Mouse (Mus musculus) embryonic facial prominence, embryonic 10.5 days (tissue): Measurements from ENCODE around the gene Kcna7. TPM values are rescaled to one million over a fixed set of nuclear protein-coding genes. Genes with fewer than 3 reads are reported as not detected.

Experiments
- DNase-seq: peaks from one replicate; pipeline ENCODE4 v3.0.0-alpha.2; 2017; ENCODE audit warnings: low spot score
- H3K27ac ChIP-seq: fragments of 300-500 bp; sonication (generic); replicated peaks from 2 replicates; pipeline ENCODE4 v1.5.1; 2016; ENCODE audit warnings: mild to moderate bottlenecking
- H3K27me3 ChIP-seq: fragments of 300-500 bp; sonication (generic); replicated peaks from 2 replicates; pipeline ENCODE4 v1.6.1; 2016; ENCODE audit warnings: low read depth, mild to moderate bottlenecking; ENCODE audit not compliant: poor library complexity, severe bottlenecking
- H3K36me3 ChIP-seq: fragments of 300-500 bp; sonication (generic); replicated peaks from 2 replicates; pipeline ENCODE4 v1.6.1; 2016; ENCODE audit warnings: mild to moderate bottlenecking, moderate library complexity
- H3K4me1 ChIP-seq: fragments of 300-500 bp; sonication (generic); 2 replicates; pipeline ENCODE4 v1.6.1; 2016
- H3K4me3 ChIP-seq: fragments of 300-500 bp; sonication (generic); 2 replicates; pipeline ENCODE4 v1.5.1; 2016; ENCODE audit warnings: mild to moderate bottlenecking, moderate library complexity
- H3K9me3 ChIP-seq: fragments of 300-500 bp; sonication (generic); 2 replicates; pipeline ENCODE4 v1.6.1; 2016; ENCODE audit warnings: mild to moderate bottlenecking
- WGBS: fragments of 180-500 bp; shearing (Covaris S2); methylation state at CpG from one replicate; pipeline ENCODE4 v1.1.7; 2016; 5-methylcytosine and 5-hydroxymethylcytosine counted together
- polyA plus RNA-seq: library from polyadenylated mRNA; unstranded; fragments of >200 nt; fragmentation: Nextera tagmentation; extraction: Ambion mirVana; gene quantifications from 2 replicates; pipeline ENCODE4 v1.2.1, GENCODE M21; 2016

Kcna7 gene
- polyA plus RNA-seq, 1 experiment from 2014 or later: not detected

DNA sequence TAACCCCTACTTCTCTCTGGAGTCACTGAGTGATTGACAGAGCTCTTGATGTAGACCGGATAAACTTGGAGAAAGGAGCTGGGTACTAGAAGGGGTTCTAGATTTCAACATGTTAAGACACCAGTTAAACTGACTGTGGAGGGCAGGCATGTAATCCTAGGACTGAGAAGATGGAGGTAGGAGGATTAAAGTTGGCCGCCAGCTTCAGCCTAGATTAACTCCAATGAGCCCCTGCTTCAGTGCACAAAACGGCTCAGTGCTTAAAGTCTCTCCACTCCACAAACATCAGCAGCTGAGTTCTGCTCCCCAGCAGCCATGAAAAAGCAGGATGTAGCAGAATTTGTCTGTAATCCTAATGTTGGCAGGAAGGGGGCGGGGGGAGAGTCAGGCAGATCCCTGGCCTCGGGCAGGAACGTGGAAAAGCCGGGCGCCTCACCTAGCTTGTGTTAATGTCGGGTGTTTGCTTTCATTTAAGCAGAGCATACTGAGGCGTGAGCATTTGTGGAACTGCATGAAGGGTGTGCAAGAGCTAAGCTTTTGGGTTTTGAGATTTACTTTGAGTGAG, 3.9 kb upstream of the Kcna7 start:
- H3K27me3 ChIP-seq: peaks cover 18% of the 10 kb centered on the region
- H3K9me3 ChIP-seq: no peaks in the 10 kb centered on the region
- peaks cover 17% of the 10 kb centered on the region for H3K4me1 ChIP-seq
- DNase-seq: no peak
- WGBS: 75% methylated on average over 10 of the region's 10 CpGs
- H3K4me3 ChIP-seq: no peak overlapping the region
- H3K27ac ChIP-seq: no peak overlapping the region
- H3K36me3 ChIP-seq: no peaks in the 10 kb centered on the region

DNA sequence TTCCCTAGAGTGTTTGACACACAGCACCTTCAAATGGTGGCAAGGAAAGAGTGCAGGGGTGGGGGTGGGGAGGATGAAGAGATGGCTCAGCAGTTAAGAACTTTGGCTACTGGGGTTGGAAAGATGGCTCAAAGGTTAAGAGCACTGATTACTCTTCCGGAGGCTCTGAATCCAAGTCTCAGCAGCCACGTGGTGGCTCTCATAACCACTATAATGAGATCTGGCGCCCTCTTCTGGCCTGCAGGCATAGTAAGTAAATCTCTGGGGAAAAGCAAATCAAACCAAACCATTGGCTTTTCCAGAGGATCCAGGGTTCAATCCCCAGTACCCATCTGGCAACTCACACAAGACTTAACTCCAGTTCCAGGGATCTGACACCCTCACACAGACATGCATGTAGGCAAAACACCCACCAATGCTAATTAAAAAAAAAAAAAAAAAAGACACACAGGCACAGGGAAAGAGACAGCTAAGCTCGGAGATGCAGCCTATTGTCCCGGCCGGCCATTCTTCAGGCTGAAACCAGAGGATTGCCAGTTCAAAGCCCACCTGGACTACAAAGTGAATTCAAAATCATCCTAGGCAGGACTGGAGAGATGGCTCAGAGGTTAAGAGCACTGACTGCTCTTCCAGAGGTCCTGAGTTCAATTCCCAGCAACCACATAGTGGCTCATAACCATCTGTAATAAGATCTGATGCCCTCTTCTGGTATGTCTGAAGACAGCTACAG, 1.8 kb upstream of the Kcna7 start:
- Histone ChIP-seq H3K27me3 (peaks cover 39% of the 10 kb centered on the region), H3K36me3 (no peaks in the 10 kb centered on the region), H3K4me1 (peaks cover 20% of the 10 kb centered on the region), H3K27ac (no peak overlapping the region), H3K4me3 (no peak overlapping the region), H3K9me3 (no peaks in the 10 kb centered on the region)
- DNase-seq: peak; percentile 78
- 48% methylated on average over 6 of the region's 6 CpGs for WGBS

DNA sequence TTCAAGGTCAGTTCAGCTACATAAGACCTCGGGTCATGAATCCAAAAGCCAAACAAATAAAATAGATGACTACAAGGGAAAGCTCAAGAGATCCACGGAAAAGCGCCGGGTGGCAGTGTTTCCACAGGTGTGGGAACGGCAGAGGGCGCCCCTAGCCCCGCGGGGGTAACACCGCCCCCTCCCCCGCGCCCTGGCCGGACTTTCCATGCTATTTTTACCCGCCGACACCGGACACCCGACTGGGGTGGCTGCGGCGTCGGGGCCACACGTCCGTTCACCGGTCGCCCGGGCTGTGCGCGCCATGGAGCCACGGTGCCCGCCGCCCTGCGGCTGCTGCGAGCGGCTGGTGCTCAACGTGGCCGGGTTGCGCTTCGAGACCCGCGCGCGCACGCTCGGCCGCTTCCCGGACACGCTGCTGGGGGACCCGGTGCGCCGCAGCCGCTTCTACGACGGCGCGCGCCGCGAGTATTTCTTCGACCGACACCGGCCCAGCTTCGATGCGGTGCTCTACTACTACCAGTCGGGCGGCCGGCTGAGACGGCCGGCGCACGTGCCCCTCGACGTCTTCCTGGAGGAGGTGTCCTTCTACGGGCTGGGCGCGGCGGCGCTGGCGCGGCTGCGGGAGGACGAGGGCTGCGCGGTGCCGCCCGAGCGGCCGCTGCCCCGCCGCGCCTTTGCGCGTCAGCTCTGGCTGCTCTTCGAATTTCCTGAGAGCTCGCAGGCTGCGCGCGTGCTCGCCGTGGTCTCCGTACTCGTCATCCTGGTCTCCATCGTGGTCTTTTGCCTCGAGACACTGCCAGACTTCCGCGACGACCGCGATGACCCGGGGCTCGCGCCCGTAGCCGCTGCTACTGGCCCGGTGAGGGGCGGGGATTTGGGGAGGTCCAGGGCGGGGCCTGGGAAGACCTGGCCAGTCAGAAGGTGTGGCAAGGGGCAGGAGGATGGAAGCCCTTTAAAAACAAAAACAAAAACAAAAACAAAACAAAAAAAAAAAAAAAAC, 1.0 kb downstream of the Kcna7 start:
- no peaks in the 10 kb centered on the region for H3K36me3 ChIP-seq
- H3K4me3 ChIP-seq: peak overlapping the region; percentile 53
- DNase-seq: peak; percentile 54
- H3K9me3 ChIP-seq: no peaks in the 10 kb centered on the region
- H3K27ac ChIP-seq: peak overlapping the region; percentile 40; the same call in 1 of the 2 replicates
- H3K4me1 ChIP-seq: peaks cover 13% of the 10 kb centered on the region
- 2% methylated on average over 114 of the region's 114 CpGs for WGBS
- H3K27me3 ChIP-seq: peaks cover 66% of the 10 kb centered on the region

DNA sequence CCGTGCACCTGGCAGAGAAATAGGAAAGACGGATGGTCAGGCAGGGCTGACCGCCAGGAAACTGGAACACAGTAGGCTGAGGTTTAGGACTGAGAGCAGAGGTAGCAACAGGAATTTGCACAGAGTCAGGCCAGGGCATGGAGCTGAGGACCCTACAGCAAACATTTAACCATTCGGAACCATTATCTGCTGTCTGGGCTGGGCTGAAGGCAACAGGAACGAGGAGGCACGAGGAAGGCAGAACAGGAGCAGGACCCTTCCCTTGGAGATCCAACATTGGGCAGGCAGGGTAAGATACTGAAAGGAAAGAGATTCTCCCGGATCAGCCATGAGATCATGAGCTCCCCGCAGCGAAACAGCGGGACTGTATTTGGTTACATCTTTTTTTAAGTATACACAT, 2.4 kb downstream of the Kcna7 start:
- Histone ChIP-seq H3K36me3 (no peaks in the 10 kb centered on the region), H3K4me1 (peaks cover 13% of the 10 kb centered on the region), H3K27ac (no peak overlapping the region), H3K27me3 (peaks cover 80% of the 10 kb centered on the region), H3K9me3 (no peaks in the 10 kb centered on the region), H3K4me3 (no peak overlapping the region)
- no peak for DNase-seq
- WGBS: 82% methylated on average over 10 of the region's 10 CpGs

DNA sequence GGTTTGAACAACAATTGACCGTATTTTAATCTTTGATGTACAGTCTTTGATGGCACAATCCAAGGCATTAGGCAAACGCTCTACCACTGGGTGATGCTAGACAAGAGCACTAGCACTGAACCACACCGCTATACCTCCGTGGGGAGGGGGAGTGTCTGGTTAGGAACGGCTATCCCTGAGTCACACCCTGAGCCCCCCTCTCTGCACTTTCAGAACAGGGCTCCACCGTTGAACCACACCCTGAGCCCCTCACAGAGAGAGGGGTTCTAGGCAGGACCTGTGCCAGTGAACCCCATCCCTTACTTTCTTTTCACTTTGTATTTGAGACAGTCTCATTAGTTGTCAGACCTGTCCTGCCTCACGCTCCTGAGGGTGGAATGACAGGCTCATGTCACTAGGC, 2.9 kb downstream of the Kcna7 start:
- no peak for DNase-seq
- no peak overlapping the region for H3K4me3 ChIP-seq
- 73% methylated on average over 7 of the region's 7 CpGs for WGBS

DNA sequence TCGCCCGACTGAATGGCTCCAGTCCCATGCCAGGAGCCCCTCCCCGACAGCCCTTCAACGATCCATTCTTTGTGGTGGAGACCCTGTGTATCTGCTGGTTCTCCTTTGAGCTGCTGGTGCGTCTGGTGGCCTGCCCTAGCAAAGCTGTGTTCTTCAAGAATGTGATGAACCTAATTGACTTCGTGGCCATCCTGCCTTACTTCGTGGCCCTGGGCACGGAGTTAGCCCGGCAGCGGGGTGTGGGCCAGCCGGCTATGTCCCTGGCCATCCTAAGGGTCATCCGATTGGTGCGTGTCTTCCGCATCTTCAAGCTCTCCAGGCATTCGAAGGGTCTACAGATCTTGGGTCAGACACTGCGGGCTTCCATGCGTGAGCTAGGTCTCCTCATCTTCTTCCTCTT, 3.5 kb downstream of the Kcna7 start:
- no peak for DNase-seq
- peaks cover 91% of the 10 kb centered on the region for H3K27me3 ChIP-seq
- H3K4me3 ChIP-seq: no peak overlapping the region
- H3K9me3 ChIP-seq: no peaks in the 10 kb centered on the region
- H3K27ac ChIP-seq: no peak overlapping the region
- H3K4me1 ChIP-seq: peaks cover 22% of the 10 kb centered on the region
- 89% methylated on average over 17 of the region's 17 CpGs for WGBS
- no peaks in the 10 kb centered on the region for H3K36me3 ChIP-seq

More for the DNA sequence above, 2.9 kb downstream of the Kcna7 start:
- Histone ChIP-seq H3K36me3 (no peaks in the 10 kb centered on the region), H3K27me3 (peaks cover 85% of the 10 kb centered on the region), H3K9me3 (no peaks in the 10 kb centered on the region), H3K4me1 (peaks cover 16% of the 10 kb centered on the region), H3K27ac (no peak overlapping the region)

DNA sequence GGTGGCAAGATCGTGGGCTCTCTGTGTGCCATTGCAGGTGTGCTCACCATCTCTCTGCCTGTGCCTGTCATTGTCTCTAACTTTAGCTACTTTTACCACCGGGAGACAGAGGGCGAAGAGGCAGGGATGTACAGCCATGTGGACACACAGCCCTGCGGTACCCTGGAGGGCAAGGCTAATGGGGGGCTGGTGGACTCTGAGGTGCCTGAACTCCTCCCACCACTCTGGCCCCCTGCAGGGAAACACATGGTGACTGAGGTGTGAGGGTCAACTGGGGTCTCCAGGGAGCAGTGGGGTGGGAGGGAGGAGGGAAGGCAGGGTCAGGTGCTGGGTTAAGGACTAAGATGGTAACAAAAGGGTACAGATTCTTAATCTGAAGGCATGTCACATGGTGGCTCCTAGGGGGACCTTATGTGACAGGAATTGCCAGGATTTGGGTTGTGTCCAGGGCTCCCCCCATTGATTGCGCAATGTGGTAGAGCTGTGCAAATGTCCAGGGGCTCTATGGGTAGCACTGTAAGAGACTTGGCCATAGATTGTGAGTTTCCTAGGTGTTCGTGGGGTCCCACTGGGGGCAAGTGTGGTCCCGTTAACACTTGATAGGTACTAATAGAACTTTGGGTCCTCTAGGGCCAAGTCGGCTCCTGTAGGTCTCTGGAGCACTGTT, 4.2 kb downstream of the Kcna7 start:
- Histone ChIP-seq H3K4me3 (no peak overlapping the region), H3K27me3 (peaks cover 98% of the 10 kb centered on the region), H3K4me1 (peaks cover 29% of the 10 kb centered on the region), H3K27ac (no peak overlapping the region), H3K36me3 (no peaks in the 10 kb centered on the region), H3K9me3 (no peaks in the 10 kb centered on the region)
- WGBS: 88% methylated on average over 8 of the region's 8 CpGs
- DNase-seq: no peak

DNA sequence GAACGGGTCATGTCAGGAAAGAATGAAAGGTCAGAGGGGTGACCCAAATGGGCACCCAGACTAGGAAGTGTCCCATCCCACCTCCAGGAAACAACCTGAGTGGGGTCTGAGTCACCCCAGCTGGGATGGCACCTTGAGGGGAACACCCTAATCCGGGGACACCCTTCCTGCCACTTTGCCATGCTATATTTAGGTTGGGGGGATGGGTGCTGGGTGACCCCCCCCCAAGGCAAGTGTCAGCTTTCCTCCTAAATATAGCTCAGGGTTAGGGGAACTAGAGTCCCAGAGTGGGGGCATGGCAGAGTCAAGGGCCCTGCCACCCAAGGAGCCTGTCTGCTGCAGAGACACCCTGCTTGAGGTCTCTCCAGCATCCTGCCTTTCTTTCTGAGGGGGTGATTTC, 7.0 kb downstream of the Kcna7 start:
- Histone ChIP-seq H3K4me3 (no peak overlapping the region), H3K36me3 (no peaks in the 10 kb centered on the region), H3K9me3 (no peaks in the 10 kb centered on the region), H3K27ac (no peak overlapping the region), H3K27me3 (peaks cover 100% of the 10 kb centered on the region), H3K4me1 (peaks cover 29% of the 10 kb centered on the region)
- no peak for DNase-seq
- WGBS: 85% methylated on average over 2 of the region's 2 CpGs

DNA sequence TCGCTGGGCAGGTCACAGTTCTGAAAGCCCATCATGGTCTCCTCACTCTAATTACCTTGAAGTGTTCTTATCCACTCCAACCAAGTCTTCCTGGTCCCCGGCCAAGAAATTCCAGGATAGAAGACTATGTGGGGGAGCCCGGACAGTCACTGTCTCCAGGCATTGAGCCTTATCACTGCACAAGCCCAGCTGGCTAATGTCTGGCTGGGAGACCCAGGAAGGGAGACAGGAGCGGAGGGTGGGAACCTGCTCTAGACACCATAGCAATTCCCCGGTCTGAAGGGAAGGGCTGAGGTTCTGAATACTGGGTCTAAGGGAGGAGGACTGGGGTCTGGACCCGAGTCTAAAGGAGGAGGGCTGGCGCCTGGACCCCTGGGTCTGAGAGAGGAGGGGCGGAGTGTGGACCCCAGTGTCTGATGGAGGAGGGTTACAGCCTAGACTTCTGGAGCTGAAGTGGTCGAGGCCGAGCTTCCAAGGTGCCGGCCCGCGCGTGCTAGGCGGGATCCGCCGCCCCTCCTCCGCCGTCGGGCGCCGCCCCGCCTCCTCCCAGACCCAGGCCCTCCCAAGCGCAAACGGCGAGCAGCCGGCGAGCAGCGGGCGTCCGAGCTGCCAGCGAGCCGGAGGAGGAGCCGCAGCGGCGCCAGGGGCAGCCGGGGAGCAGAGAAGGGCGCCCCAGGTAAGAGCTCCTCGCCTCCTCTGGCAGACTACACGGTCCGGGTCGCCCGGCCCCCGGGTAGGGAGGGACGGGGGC, 7.8 kb downstream of the Kcna7 start, which contains the start of gene Ntf5:
Gene Ntf5, plus strand, starts transcription at position 583 of the 751 bp plus-strand sequence.
- H3K9me3 ChIP-seq: no peaks in the 10 kb centered on the region
- peak within 1 kb of the TSS; percentile 77 for H3K27ac ChIP-seq
- H3K4me3 ChIP-seq: peak within 1 kb of the TSS; percentile 70
- H3K27me3 ChIP-seq: peaks cover 100% of the 10 kb centered on the region
- peaks cover 38% of the 10 kb centered on the region for H3K4me1 ChIP-seq
- DNase-seq: peak; percentile 77
- 4% methylated on average over 45 of the region's 45 CpGs for WGBS
- H3K36me3 ChIP-seq: no peaks in the 10 kb centered on the region

DNA sequence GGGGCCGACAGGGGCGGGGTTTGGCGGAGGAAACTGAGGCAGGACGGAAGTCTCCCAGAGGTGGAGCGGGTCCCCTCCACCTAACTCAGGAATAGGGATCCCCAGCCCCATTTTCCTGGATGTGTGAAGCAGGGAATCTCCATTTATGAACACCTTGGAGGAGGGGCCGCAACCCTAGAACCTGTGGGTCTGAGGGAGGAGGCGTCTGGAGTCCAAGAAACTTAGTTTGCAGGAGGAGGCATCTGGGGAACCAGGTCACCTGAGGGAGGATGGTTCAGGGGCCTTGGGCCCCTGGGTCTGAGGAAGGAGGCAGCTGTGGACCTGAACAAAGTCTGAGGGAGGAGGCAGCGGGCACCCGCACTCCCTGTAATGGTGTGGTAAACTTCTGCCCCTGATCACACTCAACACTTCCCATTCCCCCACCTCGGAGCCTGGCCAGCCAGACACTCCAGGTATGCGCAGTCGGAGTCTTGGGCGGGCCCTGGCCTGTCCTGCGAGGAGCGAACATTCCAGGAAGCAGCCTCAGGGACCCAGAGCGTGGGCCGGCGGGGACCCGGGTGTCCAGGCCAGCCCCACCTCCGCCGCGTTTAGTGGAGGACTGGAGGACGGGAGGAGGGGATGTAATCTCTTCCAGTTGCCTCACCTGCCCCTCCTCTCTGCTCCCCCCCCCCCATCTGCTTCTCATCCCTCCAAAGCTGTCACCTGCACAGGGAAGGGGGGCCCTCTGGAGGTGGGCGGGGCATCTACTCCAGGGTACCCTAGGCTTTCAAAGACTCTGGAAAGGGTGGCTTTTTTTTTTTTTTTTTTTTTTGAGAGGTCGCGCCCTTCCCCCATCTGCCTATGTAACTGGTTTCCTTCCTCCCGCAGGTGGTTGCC, 8.6 kb downstream of the Kcna7 start:
- H3K27me3 ChIP-seq: peaks cover 100% of the 10 kb centered on the region
- H3K36me3 ChIP-seq: no peaks in the 10 kb centered on the region
- peak; percentile 71 for DNase-seq
- peak overlapping the region; percentile 70 for H3K4me3 ChIP-seq
- 1% methylated on average over 27 of the region's 27 CpGs for WGBS
- H3K27ac ChIP-seq: peak overlapping the region; percentile 77
- no peaks in the 10 kb centered on the region for H3K9me3 ChIP-seq
- H3K4me1 ChIP-seq: peaks cover 42% of the 10 kb centered on the region

DNA sequence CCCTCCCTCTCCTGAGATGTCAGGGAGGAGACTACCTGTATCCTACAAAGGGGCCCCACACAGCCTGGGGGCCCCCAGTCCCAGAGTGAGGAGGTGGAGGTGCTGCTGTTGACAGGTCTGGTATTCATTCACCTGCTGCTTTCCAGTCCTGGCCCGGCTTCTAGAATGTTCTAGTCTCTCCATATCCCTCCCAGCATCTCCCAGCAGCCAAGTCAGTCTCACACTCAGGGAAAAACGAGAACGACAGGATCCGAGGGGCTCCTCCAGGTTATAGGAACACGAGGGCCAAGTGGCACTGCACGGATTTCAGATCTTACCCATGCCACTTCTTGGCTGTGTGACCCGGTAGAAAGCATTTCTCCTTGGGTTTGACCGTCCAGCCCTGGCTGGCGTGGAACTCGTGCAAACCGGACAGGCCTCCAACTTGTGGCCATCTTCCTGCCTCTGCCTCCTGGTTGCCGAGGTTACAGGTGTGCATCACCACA, 9.3 kb downstream of the Kcna7 start:
- Histone ChIP-seq H3K4me3 (peak overlapping the region; percentile 70; the same call in 1 of the 2 replicates), H3K27me3 (peaks cover 100% of the 10 kb centered on the region), H3K36me3 (no peaks in the 10 kb centered on the region), H3K27ac (no peak overlapping the region; the same call in 1 of the 2 replicates), H3K9me3 (no peaks in the 10 kb centered on the region), H3K4me1 (peaks cover 44% of the 10 kb centered on the region)
- peak; percentile 36 for DNase-seq
- 44% methylated on average over 12 of the region's 12 CpGs for WGBS
